Mouse (Mus musculus): ENCODE data around the gene Meis2. TPM values are rescaled to one million over a fixed set of nuclear protein-coding genes. Genes with fewer than 3 reads are reported as not detected.

Gene Meis2
- total RNA-seq, 4 experiments from 2014 or later = 0.56 to 1.9 (median 1.00) TPM

GRCm38 (mm10) chr2:115858927-115859326, 206.7 kb downstream of the Meis2 start:
- no peak for DNase-seq (ENCODE audit: low spot score in 2 of 2)

GRCm38 (mm10) chr2:115858246-115858645, 207.4 kb downstream of the Meis2 start:
- no peak for DNase-seq (ENCODE audit: low spot score in 2 of 2)

- no peak for DNase-seq (ENCODE audit: low spot score in 2 of 2)
Measured at GRCm38 (mm10) chr2:115857123-115858080, 208.2 kb downstream of the Meis2 start.

DNA sequence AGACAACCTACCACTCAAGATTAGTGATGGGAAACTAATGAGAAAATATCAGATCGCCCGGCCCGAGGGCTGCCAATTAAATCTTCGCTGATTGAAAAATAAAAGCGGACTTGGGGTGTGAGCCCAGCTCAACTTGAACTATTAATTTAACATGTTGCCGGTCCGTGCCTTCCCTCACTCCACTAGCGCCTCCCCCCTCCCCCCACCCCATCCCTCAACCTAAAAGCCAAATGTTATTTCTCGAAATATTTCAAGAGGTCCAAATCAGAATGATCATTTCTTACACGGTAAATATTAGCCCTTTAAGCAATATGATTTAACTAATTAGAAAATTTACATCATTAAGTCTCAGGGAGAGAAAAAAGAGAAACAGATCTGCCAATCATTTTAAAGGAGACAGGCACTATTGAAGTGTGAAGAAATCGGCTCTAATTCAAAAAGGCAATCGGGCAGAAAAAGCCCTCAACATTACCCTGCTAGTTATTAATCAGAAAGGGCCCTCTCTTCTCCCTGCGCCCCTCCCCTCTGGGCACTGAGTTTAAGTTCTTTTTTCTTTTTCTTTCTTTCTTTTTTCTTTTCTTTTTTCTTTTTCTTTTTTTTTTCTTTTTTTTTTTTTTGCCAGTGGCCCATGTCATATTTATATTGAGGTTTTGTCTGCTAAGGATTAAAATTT, 209.1 kb downstream of the Meis2 start:
- no peak for DNase-seq (ENCODE audit: low spot score in 2 of 2)

- peak; percentile 40 to 45 for DNase-seq (ENCODE audit: low spot score in 2 of 2)
Measured at GRCm38 (mm10) chr2:115855511-115856400, 209.9 kb downstream of the Meis2 start.

- no peak for DNase-seq (ENCODE audit: low spot score in 2 of 2)
Measured at GRCm38 (mm10) chr2:115854828-115855311, 210.8 kb downstream of the Meis2 start.

- no peak for DNase-seq (ENCODE audit: low spot score in 2 of 2)
Measured at GRCm38 (mm10) chr2:115854007-115854827, 211.4 kb downstream of the Meis2 start.

- no peak for DNase-seq (ENCODE audit: low spot score in 2 of 2)
Measured at GRCm38 (mm10) chr2:115853221-115853620, 212.4 kb downstream of the Meis2 start.

DNA sequence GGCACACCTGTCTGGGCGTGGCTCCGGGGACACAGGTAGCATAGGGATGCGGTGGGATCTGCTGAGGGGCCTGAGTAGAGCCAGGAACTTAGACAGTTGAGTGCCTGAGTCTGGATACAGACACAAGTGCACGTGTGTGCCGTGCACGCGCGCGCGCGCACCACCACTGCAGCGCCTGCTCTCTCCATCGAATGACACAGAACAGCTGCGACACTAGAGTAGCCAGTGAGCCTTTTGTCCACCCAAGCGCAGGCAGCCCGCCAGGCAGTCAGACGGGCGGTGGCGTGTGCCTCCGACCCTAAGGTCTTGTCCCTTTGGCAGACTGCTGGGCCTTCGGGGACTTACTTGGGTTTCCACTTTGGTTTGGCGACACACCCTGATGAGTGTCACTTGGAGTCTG, 213.0 kb downstream of the Meis2 start:
- DNase-seq (ENCODE audit: low spot score in 2 of 2) = no peak

DNA sequence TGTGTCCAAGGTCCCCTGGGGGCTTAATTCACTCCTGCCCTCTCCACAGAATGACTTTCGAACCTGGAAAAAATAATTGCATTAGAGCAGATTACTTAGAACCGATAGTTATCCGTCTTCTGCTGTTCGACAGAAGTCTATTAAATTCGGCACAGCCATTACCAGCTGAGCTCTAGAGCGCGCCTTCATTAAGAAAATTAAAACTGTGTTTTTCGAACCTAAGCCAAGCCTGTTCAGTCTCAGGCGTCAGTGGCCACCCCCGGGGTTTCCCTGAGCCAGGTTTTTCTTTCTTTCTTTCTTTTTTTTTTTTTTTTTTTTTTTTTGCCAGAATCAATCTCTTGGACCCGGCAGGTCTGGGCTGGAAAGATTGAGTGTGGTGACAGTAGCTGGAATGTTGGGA, 213.5 kb downstream of the Meis2 start:
- DNase-seq (ENCODE audit: low spot score in 2 of 2) = no peak

GRCm38 (mm10) chr2:115850961-115851360, 214.7 kb downstream of the Meis2 start:
- no peak for DNase-seq (ENCODE audit: low spot score in 2 of 2)

DNA sequence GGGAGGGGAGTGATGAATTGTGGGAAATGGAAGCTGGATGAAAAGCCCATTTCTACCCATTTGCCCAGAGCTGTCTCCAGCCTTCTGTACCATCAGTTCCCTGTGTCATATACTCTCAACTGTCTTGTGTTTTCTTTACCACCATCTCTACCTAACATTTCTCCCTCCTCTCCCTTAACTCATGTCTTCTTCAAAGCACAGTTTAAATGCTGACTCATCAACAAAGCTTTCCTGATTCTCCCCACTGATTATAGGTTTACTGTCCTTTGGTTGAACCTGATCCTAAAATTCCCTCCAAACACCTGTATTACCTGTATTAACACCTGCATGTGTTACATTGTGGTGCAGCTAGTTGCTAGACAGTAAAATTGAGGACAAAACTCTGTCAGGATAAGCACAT, 222.8 kb downstream of the Meis2 start:
- no peak for DNase-seq (ENCODE audit: low spot score in 2 of 2)

GRCm38 (mm10) chr2:115836034-115836433, 229.6 kb downstream of the Meis2 start:
- DNase-seq (ENCODE audit: low spot score in 2 of 2) = no peak

DNA sequence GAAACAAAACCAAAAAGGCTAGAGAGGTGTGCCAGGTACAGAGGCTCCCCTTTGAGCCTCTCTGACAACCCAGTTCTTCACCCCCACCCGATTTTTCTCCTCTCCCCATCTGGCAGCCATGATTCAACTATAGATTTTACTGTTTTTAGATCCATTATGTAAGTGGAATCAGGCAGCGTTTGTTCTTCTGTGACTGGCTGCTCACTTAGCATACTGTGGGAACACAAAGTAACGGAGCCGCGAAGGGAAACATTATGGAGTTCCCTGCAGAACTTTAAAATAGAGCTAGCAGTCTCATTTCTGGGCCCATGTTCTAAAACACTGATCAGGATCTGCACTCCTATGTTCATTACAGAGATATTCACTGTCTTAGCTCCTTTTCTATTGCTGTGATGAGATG, 243.3 kb downstream of the Meis2 start:
- DNase-seq (ENCODE audit: low spot score in 2 of 2) = no peak

DNA sequence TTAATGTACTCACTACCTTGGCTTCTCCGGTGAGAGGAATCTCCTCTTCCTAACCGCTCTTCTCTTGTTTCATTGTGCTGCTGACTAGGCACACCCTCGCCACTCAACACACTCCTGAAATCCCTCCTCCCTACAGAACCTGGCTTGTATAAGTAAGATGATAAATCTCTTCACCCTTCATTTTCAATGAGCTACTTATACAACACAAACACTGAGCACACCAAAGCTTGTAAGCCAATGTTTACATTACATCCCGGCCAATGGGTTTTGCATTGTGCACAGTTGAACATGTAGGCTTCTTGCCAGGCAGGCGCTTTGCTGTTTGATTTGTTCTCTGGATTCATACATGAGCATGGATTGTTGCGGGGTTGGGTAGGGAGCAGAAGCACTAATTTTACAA, 247.7 kb downstream of the Meis2 start:
- no peak for DNase-seq (ENCODE audit: low spot score in 2 of 2)

GRCm38 (mm10) chr2:115813721-115814120, 251.9 kb downstream of the Meis2 start:
- no peak for DNase-seq (ENCODE audit: low spot score in 2 of 2)

DNA sequence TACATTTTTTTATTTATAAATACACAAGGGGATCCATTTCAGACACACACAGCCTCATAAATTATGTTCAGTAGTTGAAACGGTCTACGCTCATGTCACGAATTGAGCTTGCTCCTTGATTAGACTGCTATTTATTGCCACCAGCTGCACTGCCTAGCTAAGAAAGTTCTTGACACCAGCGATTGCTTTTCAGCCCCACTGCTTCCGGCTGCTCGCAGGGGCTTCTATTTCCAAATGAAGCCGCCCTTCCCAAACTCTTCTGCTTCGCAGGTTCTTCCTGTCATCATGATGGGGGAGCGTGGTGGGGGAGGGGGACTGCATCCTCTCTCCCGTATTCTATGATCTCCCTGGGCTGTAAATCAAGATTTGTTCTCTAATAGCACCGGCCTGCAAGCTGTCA, 252.3 kb downstream of the Meis2 start:
- no peak for DNase-seq (ENCODE audit: low spot score in 2 of 2)

Data from gastrocnemius, adult 8-10 months (tissue).